Mouse (Mus musculus) intestine, postnatal 0 days (tissue): ENCODE data around the gene Nubpl. TPM values are rescaled to one million over a fixed set of nuclear protein-coding genes. Genes with fewer than 3 reads are reported as not detected.

Source experiments
- ATAC-seq: fragments of 200-750 bp; cut with Nextera tagmentation; 2 replicates; pipeline ENCODE4 v1.8.0; 2017; ENCODE audit warnings: mild to moderate bottlenecking, moderate TSS enrichment, moderate library complexity
- H3K27ac ChIP-seq: fragments of 300-500 bp; sonication (generic); 2 replicates; pipeline ENCODE4 v1.5.1; 2014; ENCODE audit warnings: mild to moderate bottlenecking, low read depth, low read length, moderate library complexity
- H3K27me3 ChIP-seq: fragments of 300-500 bp; sonication (generic); replicated peaks from 2 replicates; pipeline ENCODE4 v1.6.1; 2014; ENCODE audit warnings: low read length, mixed read lengths; ENCODE audit not compliant: control insufficient read depth, insufficient read depth
- H3K36me3 ChIP-seq: fragments of 300-500 bp; sonication (generic); 2 replicates; pipeline ENCODE4 v1.6.1; 2014; ENCODE audit warnings: mild to moderate bottlenecking, moderate library complexity; ENCODE audit not compliant: control insufficient read depth, insufficient read depth
- H3K4me1 ChIP-seq: fragments of 300-500 bp; sonication (generic); replicated peaks from 2 replicates; pipeline ENCODE4 v1.6.1; 2014; ENCODE audit warnings: antibody characterized with exemption, low read length, mixed read lengths; ENCODE audit not compliant: control insufficient read depth, insufficient read depth
- H3K4me2 ChIP-seq: fragments of 300-500 bp; sonication (generic); replicated peaks from 2 replicates; pipeline ENCODE4 v1.6.1; 2014; ENCODE audit warnings: low read depth, mild to moderate bottlenecking, moderate library complexity
- H3K4me3 ChIP-seq: fragments of 300-500 bp; sonication (generic); 2 replicates; pipeline ENCODE4 v1.5.1; 2014; ENCODE audit warnings: low read depth, low read length
- H3K9ac ChIP-seq: fragments of 300-500 bp; sonication (generic); 2 replicates; pipeline ENCODE4 v1.6.1; 2014; ENCODE audit warnings: mild to moderate bottlenecking, low read depth, low read length
- H3K9me3 ChIP-seq: fragments of 300-500 bp; sonication (generic); 2 replicates; pipeline ENCODE4 v1.6.1; 2016; ENCODE audit warnings: mixed run types; ENCODE audit not compliant: control insufficient read depth
- CTCF ChIP-seq: sonication (generic); IDR thresholded peaks from 2 replicates; pipeline ENCODE4 v1.5.1; 2016; ENCODE audit warnings: low read depth, mild to moderate bottlenecking, control low read depth, antibody characterized with exemption, moderate library complexity
- WGBS: fragments of 180-500 bp; shearing (Covaris S2); extraction: QIAGEN DNeasy Blood & Tissue Kit; methylation state at CpG from one replicate; pipeline ENCODE4 v1.1.7; 2014; 5-methylcytosine and 5-hydroxymethylcytosine counted together
- polyA plus RNA-seq: library from polyadenylated mRNA; unstranded; fragments of >200 nt; fragmentation: Nextera tagmentation; extraction: Ambion mirVana; gene quantifications from 2 replicates; pipeline ENCODE4 v1.2.1, GENCODE M21; 2015

Nubpl gene
- polyA plus RNA-seq, 1 experiment from 2014 or later: 5.7 TPM

DNA sequence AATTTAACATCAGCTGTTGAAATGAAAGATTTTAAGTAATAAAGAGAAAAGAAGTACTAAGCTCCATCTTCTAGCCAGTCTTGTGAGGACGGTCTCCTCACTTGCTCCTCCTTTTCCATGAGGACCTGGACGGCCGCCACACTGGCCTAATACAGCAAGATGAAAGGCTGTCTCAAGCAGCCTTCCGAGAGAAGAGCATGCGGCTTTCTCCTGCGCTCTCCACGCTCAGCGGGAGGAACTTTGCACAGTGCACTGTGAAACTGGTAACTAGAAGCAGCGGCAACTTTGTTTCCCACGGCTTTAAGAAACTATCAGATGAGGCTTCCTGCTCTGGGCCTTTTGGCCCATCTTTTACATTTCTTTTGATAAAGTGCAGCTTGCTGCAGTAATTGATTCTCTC, 34.7 kb downstream of the Nubpl start:
- Histone ChIP-seq H3K9me3 (no peaks in the 10 kb centered on the region), H3K36me3 (no peaks in the 10 kb centered on the region), H3K4me2 (peak overlapping the region; percentile 48; the same call in 1 of the 2 replicates), H3K27me3 (no peaks in the 10 kb centered on the region), H3K4me3 (no peak overlapping the region), H3K27ac (no peak overlapping the region), H3K9ac (no peak overlapping the region), H3K4me1 (0 out of 2 replicates have a peak, but pooled peaks cover 3% of the 10 kb centered on the region)
- 19% methylated on average over 10 of the region's 10 CpGs for WGBS
- TF ChIP-seq CTCF: no peak
- ATAC-seq: no peak

DNA sequence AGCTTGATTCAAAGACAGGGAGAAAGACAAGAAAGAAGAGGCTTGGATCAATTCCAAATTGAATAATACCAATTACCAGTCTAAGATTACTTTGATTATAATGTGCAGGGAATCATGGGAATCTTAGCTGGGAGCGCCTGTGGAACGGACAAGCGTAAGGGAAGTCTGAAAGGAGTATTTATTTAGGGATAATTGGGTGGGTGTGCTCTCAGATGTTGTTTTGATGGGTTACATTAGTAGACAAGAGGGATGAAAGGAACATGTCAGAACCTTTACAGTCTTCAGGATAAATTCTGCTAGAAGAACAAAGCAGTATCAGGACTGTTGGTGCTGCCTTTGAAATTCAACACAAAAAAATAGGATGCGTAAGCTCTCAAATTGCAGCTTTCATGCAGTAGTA, 40.8 kb downstream of the Nubpl start:
- no peak overlapping the region for H3K9ac ChIP-seq
- WGBS: 80% methylated on average over 4 of the region's 4 CpGs
- no peak overlapping the region for H3K27ac ChIP-seq
- H3K4me1 ChIP-seq: no peaks in the 10 kb centered on the region
- H3K27me3 ChIP-seq: no peaks in the 10 kb centered on the region
- no peak for TF ChIP-seq CTCF
- H3K4me2 ChIP-seq: no peak overlapping the region
- no peak overlapping the region for H3K4me3 ChIP-seq
- no peaks in the 10 kb centered on the region for H3K36me3 ChIP-seq
- no peak for ATAC-seq
- no peaks in the 10 kb centered on the region for H3K9me3 ChIP-seq

DNA sequence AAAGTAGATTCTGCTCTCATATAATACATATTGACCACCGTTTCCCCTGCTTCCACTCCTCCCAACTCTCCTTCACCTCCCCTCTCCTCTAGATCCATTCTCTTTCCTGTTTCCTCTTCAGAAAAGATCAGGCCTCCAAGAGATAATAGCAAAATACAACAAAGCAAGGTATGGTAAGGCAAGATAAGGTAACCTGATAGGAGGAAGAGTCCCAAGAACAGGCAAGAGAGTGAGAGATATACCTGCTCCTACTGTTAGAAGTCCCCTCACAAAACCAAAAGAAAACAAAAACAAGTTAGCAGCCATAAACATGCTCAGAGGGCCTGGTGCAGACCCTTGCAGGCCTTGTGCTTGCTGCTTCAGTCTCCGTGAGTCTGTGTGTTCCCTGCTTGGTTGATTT, 49.1 kb downstream of the Nubpl start:
- ATAC-seq: no peak

DNA sequence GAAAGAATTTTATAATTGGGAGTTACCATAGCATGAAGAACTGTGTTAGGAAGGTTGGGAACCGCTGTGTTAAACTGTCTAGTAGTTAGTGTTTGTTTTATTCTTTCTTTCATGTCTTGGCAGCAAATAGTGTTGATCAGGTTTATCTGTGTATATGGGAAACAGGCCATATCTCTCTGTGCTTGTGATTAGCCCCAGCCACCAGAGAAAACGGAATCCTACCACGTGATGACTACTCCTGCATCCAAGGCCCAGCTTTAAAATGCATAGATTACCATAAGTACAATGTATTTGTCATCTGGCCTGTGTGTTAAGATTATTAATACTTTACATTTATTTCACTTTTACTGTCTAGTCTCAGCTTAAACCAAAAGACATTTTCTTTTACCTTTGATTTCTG, 51.9 kb downstream of the Nubpl start:
- Histone ChIP-seq H3K9ac (no peak overlapping the region), H3K27ac (no peak overlapping the region), H3K36me3 (no peaks in the 10 kb centered on the region), H3K4me3 (no peak overlapping the region), H3K9me3 (no peaks in the 10 kb centered on the region), H3K4me2 (no peak overlapping the region), H3K4me1 (no peaks in the 10 kb centered on the region), H3K27me3 (no peaks in the 10 kb centered on the region)
- ATAC-seq: no peak
- no peak for TF ChIP-seq CTCF
- 74% methylated on average over 3 of the region's 3 CpGs for WGBS

More for the DNA sequence above, 49.1 kb downstream of the Nubpl start:
- Histone ChIP-seq H3K4me2 (no peak overlapping the region), H3K27ac (no peak overlapping the region), H3K4me1 (no peaks in the 10 kb centered on the region), H3K4me3 (no peak overlapping the region), H3K9me3 (no peaks in the 10 kb centered on the region), H3K9ac (no peak overlapping the region), H3K27me3 (no peaks in the 10 kb centered on the region), H3K36me3 (no peaks in the 10 kb centered on the region)
- 82% methylated on average over 2 of the region's 2 CpGs for WGBS
- no peak for TF ChIP-seq CTCF

DNA sequence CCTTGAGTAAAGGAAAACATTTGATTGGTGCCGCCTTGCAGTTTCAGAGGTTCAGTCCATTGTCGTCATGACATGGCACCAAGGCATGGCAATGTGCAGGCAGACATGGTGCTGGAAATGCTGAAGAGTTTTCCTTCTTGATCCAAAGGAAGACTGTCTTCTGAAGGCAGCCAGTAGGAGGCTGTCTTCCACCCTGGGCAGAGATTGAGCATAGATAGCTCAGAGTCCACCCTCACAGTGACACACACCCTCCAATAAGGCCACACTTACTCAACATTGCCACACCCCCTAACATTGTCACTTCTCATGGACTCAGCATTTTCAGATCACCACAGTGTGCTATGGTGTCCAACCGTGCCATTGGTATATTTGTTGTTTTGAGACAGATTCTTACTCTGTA, 54.5 kb downstream of the Nubpl start:
- Histone ChIP-seq H3K36me3 (no peaks in the 10 kb centered on the region), H3K4me1 (no peaks in the 10 kb centered on the region), H3K27me3 (no peaks in the 10 kb centered on the region), H3K9me3 (no peaks in the 10 kb centered on the region), H3K4me2 (no peak overlapping the region), H3K4me3 (no peak overlapping the region), H3K27ac (no peak overlapping the region), H3K9ac (no peak overlapping the region)
- peak; percentile 73 for ATAC-seq
- peak; percentile 54 for TF ChIP-seq CTCF
- 96% methylated on average over 3 of the region's 3 CpGs for WGBS

DNA sequence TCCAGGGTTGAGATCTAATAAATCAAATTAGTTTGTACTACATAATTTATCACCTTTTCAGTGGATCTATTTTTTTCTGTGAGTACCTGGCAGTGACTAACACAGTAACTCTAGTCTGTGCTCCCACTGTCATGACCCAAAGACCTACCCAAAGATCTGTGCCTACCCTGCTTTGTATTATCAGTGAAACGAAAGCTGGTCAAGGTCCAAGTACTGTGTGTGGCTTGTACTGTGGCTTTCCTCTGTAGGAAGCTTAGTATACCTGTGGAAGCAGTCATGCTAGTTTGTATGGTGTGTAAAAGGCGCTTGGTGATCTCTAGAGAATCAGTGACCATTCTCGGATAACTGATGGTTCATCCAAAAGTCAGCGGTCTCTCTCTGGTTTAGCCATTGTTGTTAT, 57.4 kb downstream of the Nubpl start:
- TF ChIP-seq CTCF: no peak
- Histone ChIP-seq H3K27me3 (no peaks in the 10 kb centered on the region), H3K27ac (no peak overlapping the region), H3K9ac (no peak overlapping the region), H3K9me3 (no peaks in the 10 kb centered on the region), H3K36me3 (no peaks in the 10 kb centered on the region), H3K4me2 (no peak overlapping the region), H3K4me3 (no peak overlapping the region), H3K4me1 (no peaks in the 10 kb centered on the region)
- 74% methylated on average over 4 of the region's 4 CpGs for WGBS
- ATAC-seq: peak; percentile 43

DNA sequence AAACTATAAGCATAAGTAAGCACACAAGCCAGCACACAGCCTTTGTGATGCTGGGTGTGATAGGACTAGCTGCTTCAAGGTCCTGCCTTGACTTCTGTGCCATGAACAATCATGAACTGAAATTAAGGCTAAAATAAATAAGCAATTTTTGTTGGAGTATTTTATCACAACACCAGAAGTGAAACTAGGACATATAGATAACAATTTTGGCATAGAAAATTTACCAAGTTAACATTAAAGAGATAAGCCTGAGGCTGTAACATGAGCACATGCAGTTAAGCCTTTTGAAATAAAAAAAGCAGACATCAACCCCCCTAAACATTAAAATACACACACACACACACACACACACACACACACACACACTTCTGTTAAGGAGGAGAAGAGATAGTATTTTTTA, 66.9 kb downstream of the Nubpl start:
- H3K4me3 ChIP-seq: no peak overlapping the region
- no peaks in the 10 kb centered on the region for H3K27me3 ChIP-seq
- no peaks in the 10 kb centered on the region for H3K4me1 ChIP-seq
- TF ChIP-seq CTCF: no peak
- no peak overlapping the region for H3K4me2 ChIP-seq
- no peak for ATAC-seq
- 0 out of 2 replicates have a peak, but pooled peaks cover 2% of the 10 kb centered on the region for H3K9me3 ChIP-seq
- no peak overlapping the region for H3K27ac ChIP-seq
- H3K36me3 ChIP-seq: no peaks in the 10 kb centered on the region
- H3K9ac ChIP-seq: no peak overlapping the region
